Mouse (Mus musculus): ENCODE measurements around the gene Fat1.
"Not testable (repeated sequence)": the region's sequence is repeated elsewhere in the genome, so short reads cannot be mapped to it uniquely, and the experiment has no call there.

Fat1 gene

GRCm38 (mm10) chr8:45064197-45064869, 129.1 kb downstream of the Fat1 start:
- no peak for DNase-seq (ENCODE audit: low spot score in 2 of 2)

GRCm38 (mm10) chr8:45065391-45065790, 130.1 kb downstream of the Fat1 start:
- DNase-seq (ENCODE audit: low spot score in 2 of 2), result not testable (repeated sequence)

GRCm38 (mm10) chr8:45068759-45069386, 133.6 kb downstream of the Fat1 start, which contains the start of gene Mtnr1a:
TSS of gene Mtnr1a (plus strand) at chr8:45069137.
- peak; percentile 23 to 90 for DNase-seq (ENCODE audit: low spot score in 2 of 2)

GRCm38 (mm10) chr8:45070949-45071348, 135.7 kb downstream of the Fat1 start:
- no peak for DNase-seq (ENCODE audit: low spot score in 2 of 2)

GRCm38 (mm10) chr8:45080850-45081249, 145.6 kb downstream of the Fat1 start:
- no peak for DNase-seq (ENCODE audit: low spot score in 2 of 2)

GRCm38 (mm10) chr8:45093599-45093998, 158.4 kb downstream of the Fat1 start:
- DNase-seq (ENCODE audit: low spot score in 2 of 2), result no peak
